Mouse (Mus musculus) spleen, postnatal 10 days (tissue): ENCODE data around the gene Gapdh.
A peak's percentile ranks its signal among the peaks of the same experiment; 100 is the strongest.

Experiments
- DNase-seq, 2 experiments: peaks; one replicate each; pipeline ENCODE4 v3.0.0; 2021 to 2022; ENCODE audit warnings: low spot score in 2 of 2

Gapdh gene

DNA sequence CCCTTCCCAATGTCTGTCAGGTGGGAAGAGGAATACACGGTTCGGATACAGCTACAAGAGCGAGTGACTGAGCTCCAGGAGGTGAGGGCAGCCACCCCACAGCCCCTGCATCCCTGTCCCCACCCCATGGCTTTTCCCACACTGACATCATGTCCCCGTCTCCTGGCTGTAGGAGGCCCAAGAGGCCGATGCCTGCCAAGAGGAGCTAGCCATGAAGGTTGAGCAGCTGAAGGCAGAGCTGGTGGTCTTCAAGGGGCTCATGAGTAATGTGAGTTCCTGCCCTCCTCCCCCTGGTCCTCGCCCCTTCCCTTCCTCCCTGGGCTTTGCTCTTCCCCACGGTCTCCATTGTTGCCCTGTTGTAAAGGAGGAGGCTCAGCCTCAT lies 16.7 kb downstream of the Gapdh start:
- DNase-seq: no peak

DNA sequence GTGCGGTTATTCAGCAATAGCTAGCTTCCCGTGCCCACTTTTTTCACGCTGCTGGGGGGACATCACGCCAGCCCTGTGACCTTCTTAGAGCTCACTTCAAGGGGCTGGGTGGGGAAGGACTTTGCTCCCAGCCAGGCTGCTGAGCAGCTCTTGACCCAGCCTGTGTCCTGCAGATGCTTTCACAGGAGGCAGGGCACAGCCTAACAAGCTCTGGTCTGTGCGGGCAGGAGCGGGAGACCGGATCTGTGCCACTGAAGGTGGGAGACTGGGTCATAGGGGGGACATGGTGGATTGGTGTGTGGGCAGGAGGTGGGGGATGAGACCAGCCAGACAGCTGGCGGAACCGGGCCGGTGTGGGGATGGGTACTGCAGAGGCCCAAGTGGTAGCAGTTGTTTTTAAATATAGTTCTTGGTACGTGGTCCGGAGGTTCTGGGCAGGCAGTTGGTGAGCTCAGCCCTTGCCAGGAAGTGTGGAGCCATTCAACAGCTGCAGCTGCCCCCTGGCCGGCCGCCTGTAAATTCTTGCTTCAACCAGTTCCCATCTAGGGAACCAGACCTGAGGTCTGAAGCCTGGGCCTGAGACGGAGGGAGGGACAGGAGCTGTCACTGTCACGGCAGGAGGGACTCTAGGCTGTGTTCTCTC lies 17.2 kb downstream of the Gapdh start:
- DNase-seq: no peak

DNA sequence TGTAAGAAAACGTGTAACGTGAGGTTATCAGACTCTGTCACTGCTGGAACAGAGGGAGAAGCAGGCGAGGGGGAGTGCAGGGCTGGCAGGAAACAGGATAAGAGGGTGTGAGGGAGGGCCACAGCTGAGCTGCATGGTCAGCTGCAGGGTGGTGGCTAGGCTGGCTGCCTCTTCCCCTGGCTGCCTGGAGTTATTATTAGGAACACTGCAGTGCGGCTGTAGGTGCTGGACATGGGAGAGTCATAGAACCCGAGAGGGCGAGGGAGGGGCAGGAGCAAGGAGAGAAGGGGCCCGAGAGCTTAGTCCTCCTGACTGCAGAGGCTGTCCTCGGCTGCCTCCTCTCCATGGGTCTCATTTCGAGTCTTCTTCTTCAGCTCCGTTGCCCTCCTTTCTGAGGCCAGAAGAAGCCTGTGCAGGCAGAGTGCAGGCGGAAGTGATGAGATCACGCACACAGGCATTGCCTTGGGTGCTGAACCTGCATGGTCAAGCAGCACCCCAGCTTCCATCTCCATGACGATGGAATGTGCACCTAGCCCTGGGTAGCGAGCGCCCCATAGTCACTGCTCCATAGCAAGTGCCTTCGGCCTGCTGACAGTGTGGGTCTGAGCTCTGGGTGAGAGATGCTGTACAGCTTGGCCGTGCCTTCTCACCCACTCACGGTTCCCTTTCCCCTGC lies 17.9 kb downstream of the Gapdh start:
- no peak for DNase-seq

- no peak for DNase-seq
These were observed 18.9 kb downstream of the Gapdh start for GRCm38 (mm10) chr6:125147329-125147728.

- no peak for DNase-seq
These were observed 19.5 kb downstream of the Gapdh start for GRCm38 (mm10) chr6:125146797-125147196.

DNA sequence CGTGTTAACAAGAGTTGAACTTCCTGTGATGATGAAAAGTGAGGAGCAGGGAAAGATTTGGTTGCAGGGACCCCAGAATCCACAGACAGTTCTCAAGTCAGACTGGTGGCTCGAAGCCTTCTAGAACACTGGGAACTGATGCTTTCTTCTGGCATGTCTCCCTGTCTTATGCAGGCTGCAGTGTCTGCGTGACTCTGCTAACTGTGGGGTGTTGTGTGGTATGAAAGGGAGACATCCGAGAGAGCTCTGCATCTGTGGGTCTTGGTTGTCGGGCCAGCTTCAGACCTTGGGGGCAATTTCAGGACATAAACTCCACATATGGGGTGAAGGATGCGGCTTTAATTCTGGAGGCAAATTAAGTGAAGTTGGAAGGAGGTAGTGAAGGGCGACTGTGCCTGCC lies 20.1 kb downstream of the Gapdh start:
- DNase-seq: no peak

- peak; percentile 56 to 60 for DNase-seq
These were observed 20.8 kb downstream of the Gapdh start for GRCm38 (mm10) chr6:125145479-125145951.

DNA sequence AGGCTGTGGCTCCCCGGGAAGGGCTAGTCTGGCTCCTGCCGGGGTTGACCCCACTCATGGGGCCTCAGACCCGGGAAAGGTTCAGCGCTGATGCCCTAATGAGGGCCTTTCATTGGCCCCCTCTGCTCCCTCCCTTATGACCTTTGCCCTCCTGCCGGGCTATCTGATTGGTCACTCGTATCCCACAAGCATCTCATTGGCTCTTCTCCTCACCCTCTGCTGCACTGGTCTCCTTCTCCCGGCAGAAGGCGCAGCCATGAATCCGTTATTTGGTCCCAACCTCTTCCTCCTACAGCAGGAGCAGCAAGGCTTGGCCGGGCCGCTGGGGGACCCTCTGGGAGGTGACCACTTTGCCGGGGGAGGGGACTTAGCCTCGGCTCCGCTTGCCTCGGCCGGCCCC lies 21.3 kb downstream of the Gapdh start, which contains the start of gene Iffo1:
TSS of gene Iffo1 (plus strand) at position 241 of the 400 bp plus-strand sequence.
- peak; percentile 75 to 88 for DNase-seq

GRCm38 (mm10) chr6:125143904-125144303 lies 22.4 kb downstream of the Gapdh start:
- DNase-seq: no peak

GRCm38 (mm10) chr6:125143128-125143527 lies 23.1 kb downstream of the Gapdh start:
- DNase-seq: no peak

DNA sequence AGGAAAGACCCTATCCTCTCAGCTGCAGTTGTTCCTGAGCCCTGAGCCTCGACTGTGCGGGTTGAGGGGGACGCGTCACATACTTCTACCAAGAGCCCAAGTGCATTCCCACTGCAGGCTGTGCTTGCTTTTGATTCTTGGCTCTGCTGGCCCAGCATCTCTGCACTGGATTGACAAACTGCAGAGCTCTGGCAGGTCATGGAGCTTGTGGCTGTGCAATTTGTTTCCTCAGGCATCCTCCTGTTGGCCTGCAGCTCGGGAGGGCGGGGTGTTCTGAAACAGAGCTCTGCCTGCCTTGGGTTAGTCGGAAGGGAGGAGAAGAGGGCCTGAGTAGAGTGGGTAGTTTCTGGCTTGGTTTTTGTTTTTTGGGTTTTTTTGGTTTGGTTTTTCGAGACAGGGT lies 23.8 kb downstream of the Gapdh start:
- DNase-seq: no peak

- no peak for DNase-seq
These were observed 26.5 kb downstream of the Gapdh start for GRCm38 (mm10) chr6:125139747-125140146.

DNA sequence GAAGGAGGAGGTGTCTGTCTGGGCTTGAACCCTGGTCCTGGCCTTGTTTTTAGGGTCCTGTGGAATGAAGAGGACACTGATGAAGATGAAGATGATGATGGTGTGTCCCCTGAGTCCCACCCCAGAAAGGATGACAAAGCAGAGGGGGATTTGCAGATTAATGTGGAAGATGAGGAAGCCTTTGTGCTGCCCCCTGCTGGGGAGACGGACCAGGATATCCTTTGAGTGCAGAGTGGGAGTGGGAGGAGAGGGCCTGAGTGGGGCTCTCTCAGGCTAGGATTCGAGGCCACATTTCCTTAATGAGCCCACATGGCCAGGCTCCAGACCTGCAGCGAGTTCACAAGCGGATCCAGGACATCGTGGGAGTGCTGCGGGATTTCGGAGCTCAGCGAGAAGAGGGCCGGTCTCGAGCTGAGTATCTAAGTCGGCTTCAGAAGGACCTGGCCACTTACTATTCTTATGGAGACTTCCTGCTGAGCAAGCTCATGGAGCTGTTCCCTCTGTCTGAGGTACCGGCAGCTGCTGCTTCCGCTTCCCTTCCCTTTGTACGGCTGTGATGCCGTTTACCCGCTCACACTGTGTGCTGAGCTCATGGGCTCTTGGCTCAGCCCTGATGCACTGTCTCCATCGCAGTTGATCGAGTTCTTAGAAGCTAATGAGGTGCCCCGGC lies 29.1 kb downstream of the Gapdh start:
- DNase-seq: peak; percentile 41 to 76

GRCm38 (mm10) chr6:125132470-125132869 lies 33.8 kb downstream of the Gapdh start:
- no peak for DNase-seq

- peak; percentile 75 to 93 for DNase-seq
These were observed 34.7 kb downstream of the Gapdh start, which contains the start of gene Nop2 for GRCm38 (mm10) chr6:125131302-125132156. Gene Nop2, plus strand, starts transcription at chr6:125131909.

DNA sequence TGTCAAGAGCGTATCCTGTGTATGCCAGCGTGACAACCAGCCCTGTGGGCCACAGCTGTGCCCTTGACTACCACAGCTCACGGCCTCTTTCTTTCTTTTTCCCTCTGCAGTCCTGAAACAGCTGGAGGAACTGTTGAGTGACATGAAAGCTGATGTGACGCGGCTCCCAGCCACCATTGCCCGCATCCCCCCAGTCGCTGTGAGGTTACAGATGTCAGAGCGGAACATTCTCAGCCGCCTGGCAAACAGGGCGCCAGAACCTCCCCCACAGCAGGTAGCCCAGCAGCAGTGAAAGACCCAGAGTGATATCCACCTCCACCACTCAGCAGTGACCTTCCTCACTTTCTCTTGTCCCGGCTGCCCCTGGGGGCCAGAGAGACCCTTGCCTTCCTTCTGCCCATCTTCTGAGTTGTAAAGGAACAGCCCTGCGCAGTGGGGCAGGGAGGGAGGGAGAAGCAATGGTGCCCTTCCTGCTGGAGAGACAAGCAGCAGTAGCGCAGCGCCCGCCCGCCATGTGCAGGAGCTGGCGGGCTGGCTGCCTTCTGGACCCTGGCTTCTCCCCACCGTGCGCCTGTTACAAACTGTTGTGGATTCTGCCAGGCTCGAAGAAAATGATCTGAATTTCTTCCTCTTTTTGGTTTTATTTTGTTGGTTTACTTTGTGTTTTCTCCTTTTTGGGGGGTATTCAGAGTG lies 36.4 kb downstream of the Gapdh start:
- no peak for DNase-seq

GRCm38 (mm10) chr6:125128724-125129123 lies 37.5 kb downstream of the Gapdh start:
- DNase-seq: no peak

DNA sequence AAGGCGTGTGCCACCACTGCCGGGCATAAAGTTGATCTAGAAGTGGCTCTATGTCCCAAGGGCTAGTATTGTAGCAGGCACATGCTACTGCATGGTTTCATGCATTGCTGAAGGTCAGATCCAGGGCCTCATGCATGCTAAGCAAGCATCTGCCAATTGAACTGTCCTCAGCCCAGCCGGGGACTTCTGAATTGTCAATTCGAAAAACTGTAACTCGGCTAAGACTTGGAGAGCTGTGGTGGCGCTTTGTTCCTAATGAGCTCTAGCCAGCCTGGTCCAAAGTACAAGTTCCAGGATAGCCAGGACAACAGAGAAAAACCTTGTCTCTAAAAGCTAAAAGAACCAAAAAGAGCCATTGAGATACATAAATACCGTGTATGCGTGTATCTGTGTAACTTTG lies 46.9 kb downstream of the Gapdh start:
- DNase-seq: no peak

DNA sequence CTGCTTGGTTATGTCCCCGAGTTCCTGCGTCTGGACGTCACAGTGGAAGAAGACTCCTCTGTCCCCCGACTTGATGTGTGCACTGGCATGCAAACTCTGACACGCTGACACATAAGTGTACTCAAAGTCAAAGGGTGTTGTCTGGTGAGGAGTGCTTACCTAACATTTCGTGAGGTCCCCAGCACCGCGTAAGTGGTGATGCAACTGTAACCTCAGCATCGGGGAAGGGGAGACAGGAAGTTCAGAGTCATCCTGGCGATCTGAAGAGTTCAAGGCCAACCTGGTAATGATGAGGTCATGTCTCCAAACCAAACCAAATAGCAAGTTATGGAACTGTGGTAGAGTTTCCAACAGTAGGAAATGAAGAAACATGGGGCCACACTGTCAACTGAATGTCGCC lies 53.7 kb downstream of the Gapdh start:
- DNase-seq: no peak
